Mouse (Mus musculus) activated CD4-positive, CD25-positive, alpha-beta regulatory T cell, adult 9 weeks (primary cell): ENCODE data around the gene Ap1s2. TPM values are rescaled to one million over a fixed set of nuclear protein-coding genes. Genes with fewer than 3 reads are reported as not detected.

ENCODE experiments used
- polyA plus RNA-seq: library from polyadenylated mRNA; unstranded; fragments of 100-300 nt; shearing (Covaris generic); gene quantifications from one replicate; pipeline ENCODE4 v1.2.1, GENCODE M21; 2017

The Ap1s2 gene
- polyA plus RNA-seq: 21.4 TPM

GRCm38 (mm10) chrX:163908337-163909250 lies at the start of gene Ap1s2:
Ap1s2 (plus strand) TSS chrX:163909017.

DNA sequence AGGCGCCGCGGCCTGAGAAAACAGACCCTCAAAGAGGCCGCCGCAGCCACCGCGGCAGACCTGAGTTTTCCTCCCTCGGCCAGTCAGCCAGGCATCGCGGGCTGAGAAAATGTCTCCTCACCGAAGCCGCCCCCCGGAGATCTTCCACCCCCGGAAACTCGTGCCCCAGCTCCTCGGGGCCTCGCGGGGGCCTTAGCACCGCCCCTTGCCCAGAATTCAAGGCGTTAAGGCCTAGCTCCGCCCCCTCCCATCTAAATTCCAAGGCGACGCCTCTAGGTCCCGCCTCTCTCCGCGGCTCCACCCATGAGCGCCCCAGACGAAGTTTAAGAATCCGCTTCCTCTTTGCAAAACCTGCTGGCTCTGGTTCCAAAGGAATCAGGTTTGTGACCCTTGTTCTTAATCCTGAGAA lies 49.7 kb downstream of the Ap1s2 start, which contains the start of gene Zrsr2:
Gene Zrsr2 (minus strand): TSS at position 195 of the 409 bp plus-strand sequence.

Other genes with a start within 250 kb of the Ap1s2 start
- not detected for gene Rnf138rt1, start 147.7 kb upstream of the Ap1s2 start, polyA plus RNA-seq
- 60.2 TPM for gene Zrsr2, start 49.6 kb downstream of the Ap1s2 start, polyA plus RNA-seq
- gene Car5b, start 119.0 kb downstream of the Ap1s2 start, polyA plus RNA-seq: 4.5 TPM
- gene Siah1b, start 167.5 kb downstream of the Ap1s2 start, polyA plus RNA-seq: 2.6 TPM
- not detected for gene Cltrn, start 179.8 kb downstream of the Ap1s2 start, polyA plus RNA-seq
- not detected for gene Ace2, start 230.3 kb downstream of the Ap1s2 start, polyA plus RNA-seq